Mouse (Mus musculus) lung, adult 10 weeks (tissue): ENCODE results near the gene Ryk. TPM values are rescaled to one million over a fixed set of nuclear protein-coding genes. Genes with fewer than 3 reads are reported as not detected.

Experiments used
- polyA plus RNA-seq: library from polyadenylated mRNA; stranded (reverse); fragments of 350-450 nt; fragmentation: Illumina TruSeq; extraction: RNeasy Lipid Tissue Mini Kit (QIAGEN cat#74804); gene quantifications from one replicate; pipeline ENCODE4 v1.2.3, GENCODE M21; 2014; ENCODE audit warnings: low read depth, low replicate concordance; ENCODE audit not compliant: insufficient read depth

Gene Ryk
- polyA plus RNA-seq: 56.7 TPM

GRCm38 (mm10) chr9:102834742-102835591 is at the start of gene Ryk:
Gene Ryk (plus strand): TSS chr9:102834917.

Other genes with a start within 250 kb of the Ryk start
- gene Anapc13, start 208.6 kb upstream of the Ryk start, polyA plus RNA-seq: 135 TPM
- gene Cep63, start 208.4 kb upstream of the Ryk start, polyA plus RNA-seq: 26.8 TPM
- gene Amotl2, start 118.2 kb upstream of the Ryk start, polyA plus RNA-seq: 55.9 TPM
- gene Slco2a1, start 153.8 kb downstream of the Ryk start, polyA plus RNA-seq: 49.7 TPM